Mouse (Mus musculus) right cerebral cortex, postnatal 25 days (tissue): ENCODE data around the gene Itga1.
A peak's percentile ranks its signal among the peaks of the same experiment; 100 is the strongest.

ENCODE experiments used
- DNase-seq: peaks from one replicate; pipeline ENCODE4 v3.0.0; 2022

The Itga1 gene

DNA sequence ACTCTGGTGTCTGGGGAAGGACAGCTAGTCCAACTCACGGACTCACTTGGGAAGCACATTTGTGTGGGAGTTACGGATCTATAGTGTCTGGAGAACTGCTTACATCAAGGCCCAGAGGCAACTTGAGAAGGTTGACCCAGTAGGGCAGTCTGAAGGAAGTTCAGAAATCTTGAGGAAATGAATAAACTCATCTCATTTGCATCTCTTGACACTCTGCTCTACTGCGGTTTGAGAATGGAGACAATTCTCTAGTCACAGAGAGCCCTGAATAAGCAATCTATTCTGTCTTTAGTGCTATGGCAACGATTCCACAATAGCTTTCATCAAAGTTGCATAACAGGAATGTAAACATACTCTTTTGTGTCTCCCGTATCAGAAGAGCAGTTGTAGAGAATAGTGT is 4.8 kb downstream of the Itga1 start:
- DNase-seq, result no peak

DNA sequence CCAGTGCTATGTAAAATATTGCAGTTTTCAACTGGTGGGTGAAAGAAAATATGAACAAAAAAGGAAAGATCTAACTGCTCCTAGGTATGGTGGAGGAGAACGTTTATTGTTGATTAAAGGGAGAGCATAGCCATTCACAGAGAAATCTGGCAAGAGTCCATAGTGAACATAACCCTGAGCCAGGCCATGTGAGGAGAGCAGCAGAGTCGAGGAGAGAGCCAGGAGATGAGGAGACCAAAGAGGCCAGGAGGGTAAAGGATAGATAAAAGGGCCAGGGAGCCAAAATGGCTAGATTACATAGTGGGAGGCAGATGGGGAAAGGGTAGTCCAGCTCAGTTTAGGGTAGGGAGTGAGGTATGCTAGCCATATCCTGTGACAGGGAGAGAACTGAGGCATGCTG is 5.5 kb downstream of the Itga1 start:
- no peak for DNase-seq

DNA sequence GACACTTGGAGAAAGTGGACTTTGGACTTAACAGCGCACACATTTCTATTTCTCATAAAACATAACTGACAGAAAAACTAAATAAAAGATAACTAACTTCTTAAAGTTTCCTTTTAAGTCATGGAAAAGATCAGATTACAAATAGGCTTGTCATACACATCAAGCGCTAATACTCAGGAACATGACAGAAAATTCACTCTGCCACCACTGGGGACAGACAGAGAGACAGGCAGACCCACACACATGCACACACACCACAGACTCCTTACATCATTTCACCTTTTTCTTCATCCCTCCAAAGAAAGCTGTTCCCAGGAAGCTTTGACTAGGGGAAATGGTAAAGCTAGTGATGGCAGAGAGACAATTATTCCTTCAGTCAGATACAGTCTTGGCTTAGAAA is 6.4 kb downstream of the Itga1 start:
- no peak for DNase-seq

DNA sequence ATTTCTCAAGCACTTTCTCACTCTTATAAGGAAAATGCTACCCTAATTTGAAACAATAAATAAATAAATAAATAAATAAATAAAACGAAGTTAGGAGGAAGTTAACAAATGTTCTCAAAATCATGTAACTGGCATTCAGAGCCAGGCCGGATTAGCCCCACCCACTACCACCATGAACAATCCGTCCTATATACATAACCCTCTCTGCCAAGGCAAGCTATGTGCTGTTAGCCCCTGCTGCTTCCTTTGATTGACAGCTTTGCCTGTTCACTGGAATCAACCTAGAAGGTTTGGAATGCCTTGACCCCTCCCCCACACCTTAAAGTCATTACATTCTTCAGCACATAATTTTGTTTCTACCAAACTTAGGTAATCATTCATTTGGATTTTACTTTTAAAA is 10.3 kb downstream of the Itga1 start:
- DNase-seq, result no peak

DNA sequence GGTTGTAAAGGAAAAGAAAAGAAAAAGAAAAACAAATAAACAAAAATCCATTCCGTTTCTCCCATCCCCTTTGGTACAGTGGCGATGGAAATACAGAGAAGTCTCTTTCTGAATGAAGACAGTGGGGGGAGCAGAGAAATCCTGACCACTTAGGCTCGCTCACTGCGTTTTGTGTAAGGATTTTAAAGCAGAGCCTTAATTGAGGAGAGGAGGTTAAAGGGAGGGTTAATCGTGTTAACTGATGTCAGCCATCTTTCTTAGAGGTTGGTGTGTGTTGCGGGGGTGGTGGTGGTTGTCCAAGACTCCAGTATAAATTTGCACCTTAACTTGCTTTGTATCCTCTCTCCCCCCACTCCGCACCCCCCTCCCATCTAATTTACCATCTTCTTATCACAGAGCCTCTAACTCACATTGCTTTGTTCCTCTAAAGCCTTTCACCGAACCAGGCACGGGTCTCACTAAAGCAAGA is 10.8 kb downstream of the Itga1 start:
- DNase-seq, result no peak

DNA sequence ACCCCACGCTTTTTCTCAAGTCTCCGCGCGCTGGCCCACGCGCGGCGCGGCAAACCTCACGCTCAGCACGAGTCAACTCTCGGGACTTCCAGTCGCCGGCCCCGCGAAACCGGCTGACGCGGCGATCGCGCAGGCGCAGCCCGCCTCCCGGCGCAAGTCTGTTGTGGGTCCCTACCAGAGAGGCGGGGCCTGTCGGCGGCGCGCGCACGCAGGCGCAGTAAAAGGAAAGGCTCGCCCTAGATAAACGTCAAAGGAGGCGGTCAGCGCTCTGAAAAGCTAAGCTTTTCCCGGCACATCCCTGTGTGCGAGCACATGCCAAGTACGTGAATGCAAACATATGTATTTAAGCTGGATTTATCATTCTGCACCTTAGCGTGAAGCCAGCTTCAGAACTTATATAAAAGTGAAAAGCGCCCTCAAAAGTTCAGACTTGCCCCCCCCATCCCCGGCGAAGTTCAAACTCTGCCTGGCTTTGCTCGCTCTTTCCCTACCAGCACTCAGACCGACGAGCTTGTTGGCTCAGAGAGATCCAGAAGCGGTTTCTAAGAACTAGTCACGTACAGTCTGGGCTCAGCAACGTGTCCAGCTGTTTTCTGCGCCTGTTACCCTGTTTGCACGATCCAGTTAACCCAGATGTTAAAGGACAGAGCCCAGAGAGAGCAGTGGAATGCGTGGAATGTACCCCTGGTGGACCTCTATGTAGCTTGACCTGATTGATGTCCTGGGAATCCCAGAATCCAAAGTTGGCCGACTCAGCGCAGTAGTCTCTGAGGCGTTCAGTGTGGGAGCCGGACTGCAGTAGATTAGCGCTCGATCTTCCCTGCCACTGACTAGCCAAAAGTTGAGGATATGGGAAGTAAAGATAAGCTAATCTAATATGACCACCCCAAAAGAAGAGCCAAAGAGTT is 11.4 kb downstream of the Itga1 start, which contains the start of gene Pelo:
Gene Pelo (minus strand): TSS at position 118 of the 908 bp plus-strand sequence.
- DNase-seq, result peak; percentile 95

DNA sequence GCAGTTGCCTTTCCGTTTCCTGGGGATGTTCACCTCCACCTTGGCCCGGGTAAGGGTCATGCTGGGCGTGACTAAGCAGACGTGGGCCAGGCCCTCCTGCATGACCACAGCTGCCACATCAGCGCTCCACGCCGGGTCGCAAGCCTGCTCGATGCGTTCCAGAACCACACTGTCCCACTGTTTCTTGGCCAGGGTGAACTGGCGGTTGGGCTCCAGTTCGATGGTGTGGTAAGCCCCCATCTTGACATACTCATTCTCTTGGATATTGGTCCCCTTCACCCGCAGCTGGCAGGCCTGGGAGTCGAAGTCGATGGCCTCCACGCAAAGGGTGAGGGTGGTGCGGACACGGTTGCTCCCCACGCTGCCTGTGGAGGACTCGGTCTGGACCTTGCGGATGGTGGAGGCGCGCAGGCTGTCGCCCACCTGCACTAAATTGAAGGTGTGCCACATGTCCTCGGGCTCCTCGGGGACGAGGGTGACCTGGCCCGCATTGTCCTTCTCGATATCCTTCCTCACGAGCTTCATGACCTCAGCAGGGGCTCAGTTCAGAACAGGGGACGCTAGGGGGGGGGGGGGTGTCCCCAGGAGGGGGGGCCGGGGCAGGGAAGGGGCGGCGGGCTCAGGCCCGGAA is 12.3 kb downstream of the Itga1 start:
- DNase-seq, result peak; percentile 22

DNA sequence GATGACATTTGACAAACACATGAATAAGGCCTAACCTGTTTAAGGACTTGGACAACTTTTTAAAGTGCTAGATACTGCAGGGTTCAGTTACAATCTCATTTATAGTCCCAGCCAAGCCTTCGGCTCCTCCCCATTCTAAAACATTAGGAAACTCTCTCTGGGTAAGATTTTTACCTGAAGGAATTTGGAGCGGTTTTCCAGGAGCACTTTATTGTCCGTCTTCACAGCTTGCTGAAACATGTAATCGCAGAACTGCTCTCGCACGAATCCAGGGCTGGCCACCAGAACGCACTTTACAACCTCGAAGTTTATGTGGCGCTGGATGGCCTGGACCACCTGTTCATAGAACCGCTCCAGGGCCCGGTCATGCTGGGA is 12.8 kb downstream of the Itga1 start:
- DNase-seq, result no peak

DNA sequence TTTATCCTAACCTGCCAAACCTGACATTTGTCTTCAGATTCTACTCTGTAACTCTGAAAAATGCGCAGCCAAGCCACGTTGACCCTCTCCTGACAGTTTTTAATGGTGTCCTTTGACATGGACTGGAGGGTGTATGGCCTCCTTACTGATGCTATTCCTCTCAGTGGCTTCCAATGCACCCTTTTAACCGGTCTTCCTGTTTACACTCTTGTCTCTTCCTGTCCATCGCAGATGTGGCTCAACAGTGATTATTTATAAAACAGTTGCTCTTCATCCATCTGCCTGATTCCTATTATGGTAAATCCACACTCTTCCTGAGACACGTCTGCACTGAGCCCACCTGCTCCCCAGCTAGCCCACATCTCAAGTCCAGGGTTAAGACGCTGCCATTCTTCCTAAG is 15.8 kb downstream of the Itga1 start:
- no peak for DNase-seq

DNA sequence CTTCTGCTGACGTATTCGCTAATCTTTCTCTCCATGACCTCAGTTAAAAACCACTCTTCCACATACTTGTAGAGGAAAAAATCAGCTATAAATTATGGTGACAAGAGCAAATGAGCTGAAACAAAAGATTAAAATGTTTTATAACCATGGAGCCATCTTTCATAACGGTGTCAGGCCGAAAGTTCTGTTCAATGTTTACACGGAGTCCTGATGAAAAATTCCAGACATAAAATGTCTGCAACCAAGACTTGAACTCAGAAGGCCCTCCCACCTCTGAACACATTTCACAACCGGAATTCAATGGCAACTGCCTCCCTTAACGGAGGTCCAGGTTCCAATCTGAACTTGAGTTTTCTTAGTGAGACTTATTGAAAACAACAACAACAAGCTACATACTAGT is 19.4 kb downstream of the Itga1 start:
- DNase-seq, result no peak

DNA sequence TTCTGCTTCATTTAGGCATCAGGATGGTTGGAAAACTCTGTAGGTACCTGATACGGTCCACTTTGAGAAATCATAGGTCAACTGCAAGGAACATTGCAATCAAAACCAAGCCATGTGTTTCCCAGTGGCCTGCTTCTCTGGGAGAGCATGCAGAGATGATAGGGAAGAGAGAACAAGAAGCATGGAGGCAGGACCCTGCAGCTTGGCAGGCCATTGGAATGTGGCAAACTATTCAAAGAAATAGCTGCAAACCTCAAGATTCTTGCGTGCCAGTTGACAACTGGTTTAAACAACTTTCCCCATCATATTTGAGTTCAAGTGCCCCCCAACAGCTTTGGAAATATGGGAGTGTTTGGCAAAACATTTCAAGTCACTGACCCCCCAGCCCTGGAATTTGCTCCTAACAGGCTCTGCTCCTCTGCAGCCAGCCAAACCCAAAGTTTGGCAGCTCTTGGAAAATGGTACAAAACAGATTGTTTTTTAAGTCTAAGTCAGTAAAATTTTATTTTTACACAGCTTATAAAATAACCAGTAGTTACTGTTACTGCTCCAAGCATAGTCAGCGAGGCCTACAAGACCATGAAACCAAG is 21.7 kb downstream of the Itga1 start:
- DNase-seq, result no peak

DNA sequence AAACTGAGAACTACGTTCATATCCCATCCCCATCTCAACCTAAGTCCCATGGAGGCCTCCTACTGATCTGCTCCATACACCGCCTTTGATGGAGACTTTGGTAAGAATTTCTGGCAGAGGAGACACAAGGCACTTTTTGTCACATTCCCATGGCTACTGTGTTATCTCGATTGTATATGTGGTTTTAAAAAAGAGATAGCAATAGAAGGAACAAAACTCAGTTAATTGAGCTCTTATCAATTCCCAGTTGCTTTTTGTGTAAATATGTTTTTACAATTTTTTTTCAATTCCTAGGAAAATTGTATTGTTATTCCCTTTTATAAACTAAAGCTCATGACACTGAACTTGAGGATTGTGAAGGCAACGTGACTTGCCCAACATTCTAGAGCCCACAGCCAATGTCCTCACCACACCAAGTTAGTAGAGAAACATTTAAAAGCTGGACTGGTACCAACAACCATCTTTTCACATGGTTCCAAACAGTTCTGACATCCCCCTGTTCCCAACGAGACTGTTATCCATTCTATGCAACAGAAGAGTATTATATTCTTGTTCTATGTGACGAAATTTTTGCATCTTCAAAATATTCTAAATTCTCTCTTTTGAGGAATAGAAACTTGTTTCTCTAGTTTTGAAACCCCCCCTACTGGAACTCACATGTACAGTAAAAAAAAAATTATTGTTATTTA is 22.6 kb downstream of the Itga1 start:
- DNase-seq, result no peak

DNA sequence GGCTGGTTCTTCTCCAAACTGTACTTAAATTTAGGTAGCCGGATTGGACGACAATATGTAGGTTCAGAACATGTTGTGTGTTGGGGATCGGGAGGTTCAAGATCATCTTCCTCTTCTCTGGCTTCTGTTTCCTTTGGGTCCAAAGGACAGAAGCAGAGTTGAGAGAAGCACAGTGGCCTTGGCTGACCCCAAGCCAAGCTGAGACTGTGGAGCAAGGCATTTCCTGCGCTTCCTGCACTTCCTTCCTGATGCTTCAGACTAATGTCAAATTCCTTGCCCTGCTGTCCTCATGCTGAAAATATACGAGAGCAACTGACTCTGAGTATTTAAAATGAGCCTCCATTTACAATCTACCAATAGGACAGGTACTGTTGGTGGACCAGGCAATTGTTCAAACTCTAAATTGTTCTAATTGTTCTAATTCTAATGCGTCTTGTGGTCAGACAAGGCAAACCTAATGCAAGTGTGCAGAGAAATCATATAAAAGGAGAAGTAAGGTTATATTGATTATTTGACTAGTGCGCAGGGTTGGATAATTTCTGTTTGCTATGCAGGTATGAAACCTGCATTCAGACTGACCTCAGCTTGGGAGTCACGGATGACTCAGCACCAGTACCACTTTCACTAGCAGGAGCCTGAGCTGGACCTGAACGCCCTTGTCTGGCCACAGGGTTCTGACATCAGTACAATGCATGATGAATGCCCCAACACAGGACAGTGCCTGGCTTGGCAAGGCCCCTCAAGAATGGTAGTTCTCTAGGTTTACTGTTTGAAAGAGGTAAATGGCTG is 24.2 kb downstream of the Itga1 start:
- no peak for DNase-seq

DNA sequence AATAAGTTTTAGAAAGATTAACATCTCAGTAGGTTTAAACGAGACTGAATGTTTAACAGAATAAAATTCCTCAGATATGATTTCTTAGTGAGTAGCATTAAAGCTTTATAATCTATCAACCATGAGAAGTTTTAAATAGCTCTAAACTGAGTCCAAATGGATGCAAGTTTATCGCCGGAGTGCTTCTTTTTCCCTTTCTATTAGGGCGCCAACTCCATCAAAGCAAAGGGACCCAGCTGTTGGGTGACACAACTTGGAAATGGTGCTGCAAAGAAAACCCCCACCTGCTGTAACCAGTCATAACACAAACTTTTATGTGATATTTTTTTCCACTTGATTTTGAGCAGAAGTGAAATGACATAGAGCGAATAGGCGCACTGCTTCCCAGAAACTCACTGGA is 29.4 kb downstream of the Itga1 start:
- DNase-seq, result no peak

DNA sequence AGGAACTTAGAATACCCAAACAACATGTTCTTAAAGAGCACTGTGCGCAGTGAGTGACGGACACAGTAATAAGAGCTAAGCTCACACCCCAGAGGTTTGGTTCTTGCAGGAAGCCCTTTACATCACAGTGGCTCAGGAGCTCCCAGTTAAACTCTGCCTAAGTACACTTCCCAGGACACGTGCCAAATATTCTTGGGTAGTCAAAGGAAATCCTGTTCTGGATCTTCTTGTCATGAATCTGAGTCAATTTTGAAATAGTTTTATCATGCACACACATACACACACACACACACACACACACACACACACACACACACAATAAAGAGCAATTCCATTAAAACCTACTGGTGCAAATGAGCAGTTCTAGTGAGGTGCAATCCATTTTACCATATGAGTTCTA is 30.3 kb downstream of the Itga1 start:
- DNase-seq, result no peak

DNA sequence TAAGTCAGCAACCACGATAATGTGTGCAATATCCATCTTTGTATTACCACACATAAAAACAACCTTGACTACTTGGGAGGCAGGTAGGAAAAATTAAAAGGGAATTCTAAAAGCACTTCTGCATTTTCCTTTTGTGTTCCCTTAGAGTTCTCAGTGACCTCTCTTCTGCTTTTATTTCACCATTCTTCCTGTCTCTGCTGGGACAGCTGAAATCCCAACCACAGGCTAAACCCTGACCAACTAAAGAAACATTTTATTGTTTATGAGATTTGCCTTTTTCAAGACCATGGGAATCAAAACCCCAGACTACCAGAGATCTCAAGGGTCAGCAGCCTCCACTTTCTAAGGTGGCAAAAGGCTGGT is 33.8 kb downstream of the Itga1 start:
- DNase-seq, result no peak

DNA sequence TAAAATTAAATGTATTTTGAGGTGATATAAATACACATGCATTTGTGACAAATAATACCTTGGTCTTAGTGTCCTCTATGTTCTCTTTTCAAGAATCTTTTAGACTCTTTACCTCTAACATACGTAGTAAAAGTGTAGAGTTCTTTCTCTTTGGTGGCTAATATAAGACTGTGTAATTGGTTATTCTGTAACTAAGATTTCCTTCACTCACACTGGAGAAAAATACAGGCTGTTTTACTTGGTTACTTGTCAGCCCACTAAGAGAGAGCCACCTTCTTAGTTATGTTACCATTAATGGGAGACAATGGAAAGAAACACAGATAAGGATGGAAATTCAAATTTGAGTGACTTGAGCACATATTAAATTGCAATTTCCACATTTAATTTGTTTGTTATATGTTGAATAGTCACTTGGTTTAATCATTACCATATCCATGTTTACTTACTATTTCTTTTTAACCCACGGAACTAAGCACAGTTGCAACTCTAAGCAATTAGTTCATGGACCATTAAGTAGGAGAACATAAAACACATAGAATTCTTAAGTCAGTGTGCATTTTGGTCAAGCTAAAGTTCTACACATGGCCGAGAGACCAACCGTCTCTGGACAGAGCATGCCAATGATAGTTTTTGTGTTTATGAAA is 34.3 kb downstream of the Itga1 start:
- no peak for DNase-seq

DNA sequence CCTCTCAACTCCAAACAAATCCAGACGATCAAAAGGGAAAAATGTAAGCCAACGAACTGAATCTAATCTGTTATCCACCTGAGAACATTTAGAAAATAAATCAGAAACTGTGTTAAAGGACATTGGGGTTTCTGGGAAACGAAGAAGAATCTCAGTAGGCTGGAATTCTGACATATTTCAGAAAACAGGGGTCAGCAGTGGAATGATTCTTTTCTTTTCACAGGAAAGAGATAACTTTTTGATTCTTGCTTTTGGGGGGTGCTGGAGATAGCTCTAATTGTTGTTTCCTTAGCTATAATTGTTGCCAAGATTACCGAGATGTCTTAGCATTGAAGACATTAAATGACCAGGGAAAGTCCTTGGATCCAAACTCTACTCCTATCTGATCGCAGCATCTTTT is 44.2 kb downstream of the Itga1 start:
- no peak for DNase-seq

DNA sequence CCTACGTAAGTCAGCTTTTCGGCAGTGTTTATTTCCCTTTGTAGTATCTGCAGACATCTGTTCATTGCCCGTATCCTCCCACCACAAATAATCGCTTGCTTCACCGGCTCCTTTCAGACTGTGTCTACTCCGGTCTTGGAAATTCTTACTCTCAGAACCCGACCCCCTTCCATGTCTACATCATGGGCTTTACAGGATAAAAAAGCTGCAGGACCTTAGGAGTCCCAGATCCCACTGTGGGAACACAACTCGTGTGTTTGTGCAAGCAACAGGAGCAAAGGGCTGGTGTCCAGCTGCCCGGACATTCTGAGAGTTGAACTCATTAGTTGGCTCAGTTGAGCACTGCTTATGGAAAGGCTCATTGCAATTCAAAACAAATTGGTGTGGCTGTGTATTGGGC is 47.0 kb downstream of the Itga1 start:
- DNase-seq, result no peak

DNA sequence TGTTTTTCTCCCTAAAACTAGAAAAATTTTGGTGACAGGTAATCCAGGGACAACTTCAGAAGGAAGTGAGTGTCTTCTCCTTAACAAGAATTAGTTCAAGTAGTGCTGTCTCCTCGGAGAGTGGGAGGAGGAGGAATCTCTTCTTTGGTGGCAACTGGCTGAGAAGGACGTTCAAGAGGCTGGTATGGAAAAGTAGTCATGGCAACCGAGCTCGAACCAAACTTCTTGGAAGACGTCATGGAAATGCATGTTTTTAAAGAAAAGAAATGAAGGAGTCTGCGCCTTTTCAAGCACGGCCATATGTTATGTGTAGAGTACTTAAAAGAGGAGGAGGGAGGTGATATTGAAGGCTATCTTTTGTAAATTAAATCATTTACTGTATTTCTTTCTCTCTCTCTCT is 49.2 kb downstream of the Itga1 start:
- DNase-seq, result peak; percentile 32

DNA sequence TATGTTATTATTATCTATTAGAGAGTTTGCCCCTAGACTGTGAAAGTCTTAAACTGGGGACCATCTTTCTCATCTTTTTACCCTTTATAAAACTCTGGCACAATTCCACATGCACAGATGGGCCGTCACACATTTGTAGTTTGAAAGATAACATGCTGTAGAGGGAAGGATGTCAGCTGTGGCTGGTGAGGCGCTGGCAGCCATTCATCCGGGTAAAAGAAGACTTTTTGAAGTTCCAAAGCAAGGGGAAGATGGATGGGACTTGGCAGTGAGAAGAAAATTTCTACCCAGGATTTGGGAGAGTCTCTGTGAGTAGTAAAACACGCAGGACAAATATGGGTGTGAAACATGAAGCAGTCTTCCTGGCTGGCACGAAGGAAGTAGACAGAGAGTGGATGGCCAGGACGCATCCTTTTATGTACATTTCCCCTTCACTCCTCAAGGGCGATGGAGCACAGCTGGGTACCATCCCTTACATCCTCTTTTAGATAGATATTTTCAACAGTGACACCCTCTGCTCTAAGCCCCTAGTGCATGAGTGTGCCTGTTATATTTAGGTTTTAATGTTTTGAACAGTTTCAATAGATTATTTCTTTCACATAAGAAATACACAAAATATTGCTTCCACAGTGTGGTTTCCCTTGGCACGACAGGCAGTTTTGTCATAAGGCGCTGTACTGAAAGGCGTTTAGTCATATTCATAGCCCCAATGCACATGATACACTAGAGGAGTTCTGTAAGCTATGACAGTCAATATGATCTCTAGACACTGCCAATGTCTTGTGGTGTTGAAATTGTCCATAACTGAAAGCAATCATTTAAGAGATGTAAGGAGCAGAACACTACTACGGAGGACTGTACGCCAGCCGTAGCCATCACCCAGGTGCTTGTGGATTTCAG is 50.9 kb downstream of the Itga1 start:
- no peak for DNase-seq
